Mouse (Mus musculus) kidney, embryonic 14.5 days (tissue): ENCODE results near the gene Tapbp. TPM values are rescaled to one million over a fixed set of nuclear protein-coding genes. Genes with fewer than 3 reads are reported as not detected.

ENCODE experiments used
- ATAC-seq: fragments of 200-750 bp; cut with Nextera tagmentation; 2 replicates; pipeline ENCODE4 v1.8.0; 2017; ENCODE audit warnings: moderate number of reproducible peaks, mild to moderate bottlenecking, moderate TSS enrichment, moderate library complexity; ENCODE audit not compliant: low FRiP score, low TSS enrichment
- H3K27ac ChIP-seq: fragments of 300-500 bp; sonication (generic); 2 replicates; pipeline ENCODE4 v1.5.1; 2014; ENCODE audit warnings: low read depth, mild to moderate bottlenecking, low read length, moderate library complexity, mixed read lengths
- H3K27me3 ChIP-seq: fragments of 300-500 bp; sonication (generic); 2 replicates; pipeline ENCODE4 v1.6.1; 2014; ENCODE audit warnings: mild to moderate bottlenecking, low read length; ENCODE audit not compliant: control insufficient read depth, insufficient read depth
- H3K36me3 ChIP-seq: fragments of 300-500 bp; sonication (generic); 2 replicates; pipeline ENCODE4 v1.6.1; 2014; ENCODE audit warnings: low read length, mixed read lengths; ENCODE audit not compliant: control insufficient read depth, insufficient read depth
- H3K4me1 ChIP-seq: fragments of 300-500 bp; sonication (generic); 2 replicates; pipeline ENCODE4 v1.6.1; 2014; ENCODE audit warnings: low read length, mixed read lengths; ENCODE audit not compliant: control insufficient read depth, insufficient read depth
- H3K4me2 ChIP-seq: fragments of 300-500 bp; sonication (generic); replicated peaks from 2 replicates; pipeline ENCODE4 v1.6.1; 2014; ENCODE audit warnings: low read depth, mild to moderate bottlenecking, low read length
- H3K4me3 ChIP-seq: fragments of 300-500 bp; sonication (generic); 2 replicates; pipeline ENCODE4 v1.5.1; 2014; ENCODE audit warnings: mild to moderate bottlenecking, low read length
- H3K9ac ChIP-seq: fragments of 300-500 bp; sonication (generic); 2 replicates; pipeline ENCODE4 v1.6.1; 2014; ENCODE audit warnings: low read depth, mild to moderate bottlenecking, low read length, moderate library complexity
- H3K9me3 ChIP-seq: fragments of 300-500 bp; sonication (generic); 2 replicates; pipeline ENCODE4 v1.6.1; 2016; ENCODE audit warnings: low read length; ENCODE audit not compliant: control insufficient read depth
- WGBS: fragments of 180-500 bp; shearing (Covaris S2); extraction: QIAGEN DNeasy Blood & Tissue Kit; methylation state at CpG from one replicate; pipeline ENCODE4 v1.1.7; 2014; 5-methylcytosine and 5-hydroxymethylcytosine counted together
- polyA plus RNA-seq: library from polyadenylated mRNA; unstranded; fragments of >200 nt; fragmentation: Nextera tagmentation; extraction: Ambion mirVana; gene quantifications from 2 replicates; pipeline ENCODE4 v1.2.1, GENCODE M21; 2014

The Tapbp gene
- polyA plus RNA-seq, 1 experiment from 2014 or later = 24.6 TPM

GRCm38 (mm10) chr17:33932970-33933369, 17.3 kb downstream of the Tapbp start:
- 88% methylated on average over 15 of the region's 15 CpGs for WGBS
- Histone ChIP-seq H3K27ac (no peak overlapping the region), H3K4me3 (no peak overlapping the region), H3K36me3 (peaks cover 23% of the 10 kb centered on the region), H3K9me3 (no peaks in the 10 kb centered on the region), H3K4me1 (peaks cover 12% of the 10 kb centered on the region; the same call in 1 of the 2 replicates), H3K4me2 (no peak overlapping the region), H3K27me3 (no peaks in the 10 kb centered on the region), H3K9ac (no peak overlapping the region)
- ATAC-seq = no peak

- ATAC-seq = no peak
- H3K9me3 ChIP-seq = no peaks in the 10 kb centered on the region
- H3K9ac ChIP-seq = no peak overlapping the region
- H3K27ac ChIP-seq = no peak overlapping the region
- WGBS = 86% methylated on average over 21 of the region's 21 CpGs
- H3K4me1 ChIP-seq = peaks cover 13% of the 10 kb centered on the region; the same call in 1 of the 2 replicates
- H3K4me3 ChIP-seq = no peak overlapping the region
- H3K36me3 ChIP-seq = peaks cover 23% of the 10 kb centered on the region
- no peak overlapping the region for H3K4me2 ChIP-seq
- H3K27me3 ChIP-seq = no peaks in the 10 kb centered on the region
Measured at GRCm38 (mm10) chr17:33935422-33936055, 19.8 kb downstream of the Tapbp start.

- WGBS = 90% methylated on average over 15 of the region's 15 CpGs
Measured at GRCm38 (mm10) chr17:33936993-33937392, 21.3 kb downstream of the Tapbp start.

GRCm38 (mm10) chr17:33938783-33939182, 23.1 kb downstream of the Tapbp start:
- H3K27ac ChIP-seq = no peak overlapping the region
- H3K9ac ChIP-seq = 0 out of 2 replicates have a peak overlapping the region, but pooled peaks have one; percentile 2
- peak overlapping the region; percentile 79; the same call in 1 of the 2 replicates for H3K4me3 ChIP-seq
- no peak for ATAC-seq
- H3K4me2 ChIP-seq = peak overlapping the region; percentile 80; the same call in 1 of the 2 replicates
- no peaks in the 10 kb centered on the region for H3K9me3 ChIP-seq
- 77% methylated on average over 11 of the region's 11 CpGs for WGBS
- peaks cover 15% of the 10 kb centered on the region for H3K4me1 ChIP-seq
- peaks cover 34% of the 10 kb centered on the region for H3K36me3 ChIP-seq
- H3K27me3 ChIP-seq = no peaks in the 10 kb centered on the region

More at GRCm38 (mm10) chr17:33936993-33937392, 21.3 kb downstream of the Tapbp start:
- no peaks in the 10 kb centered on the region for H3K9me3 ChIP-seq
- no peaks in the 10 kb centered on the region for H3K27me3 ChIP-seq
- no peak overlapping the region for H3K27ac ChIP-seq
- no peak for ATAC-seq
- H3K4me1 ChIP-seq = peaks cover 15% of the 10 kb centered on the region
- no peak overlapping the region for H3K4me2 ChIP-seq
- no peak overlapping the region for H3K4me3 ChIP-seq
- peaks cover 23% of the 10 kb centered on the region for H3K36me3 ChIP-seq
- no peak overlapping the region for H3K9ac ChIP-seq

- peak within 1 kb of the TSS; percentile 79 for H3K4me3 ChIP-seq
- no peak within 1 kb of the TSS for H3K27ac ChIP-seq
- peaks cover 45% of the 10 kb centered on the region for H3K36me3 ChIP-seq
- ATAC-seq = peak; percentile 85
- peaks cover 15% of the 10 kb centered on the region for H3K4me1 ChIP-seq
- WGBS = under 1% methylated on average over 36 of the region's 36 CpGs
- H3K9ac ChIP-seq = peak within 1 kb of the TSS; percentile 84
- no peaks in the 10 kb centered on the region for H3K9me3 ChIP-seq
- H3K4me2 ChIP-seq = peak within 1 kb of the TSS; percentile 91
- H3K27me3 ChIP-seq = no peaks in the 10 kb centered on the region
Measured at GRCm38 (mm10) chr17:33940206-33940805, 24.6 kb downstream of the Tapbp start, which contains the start of the genes Pfdn6 and Wdr46. Pfdn6 (minus strand) TSS chr17:33940343. Wdr46 (plus strand) TSS chr17:33940660.

GRCm38 (mm10) chr17:33940981-33941380, 25.3 kb downstream of the Tapbp start:
- Histone ChIP-seq H3K4me2 (peak overlapping the region; percentile 91), H3K4me1 (peaks cover 15% of the 10 kb centered on the region), H3K27ac (no peak overlapping the region), H3K9ac (peak overlapping the region; percentile 84), H3K36me3 (peaks cover 46% of the 10 kb centered on the region), H3K4me3 (peak overlapping the region; percentile 79), H3K27me3 (no peaks in the 10 kb centered on the region), H3K9me3 (no peaks in the 10 kb centered on the region)
- ATAC-seq = 0 out of 2 replicates have a peak, but pooled peaks have one; percentile 13
- 3% methylated on average over 26 of the region's 26 CpGs for WGBS

GRCm38 (mm10) chr17:33941381-33941780, 25.7 kb downstream of the Tapbp start:
- no peaks in the 10 kb centered on the region for H3K9me3 ChIP-seq
- peak overlapping the region; percentile 91 for H3K4me2 ChIP-seq
- H3K4me3 ChIP-seq = peak overlapping the region; percentile 79
- no peaks in the 10 kb centered on the region for H3K27me3 ChIP-seq
- ATAC-seq = no peak
- H3K36me3 ChIP-seq = peaks cover 48% of the 10 kb centered on the region
- H3K9ac ChIP-seq = peak overlapping the region; percentile 84
- 60% methylated on average over 19 of the region's 19 CpGs for WGBS
- H3K27ac ChIP-seq = no peak overlapping the region
- peaks cover 15% of the 10 kb centered on the region for H3K4me1 ChIP-seq

GRCm38 (mm10) chr17:33943454-33943853, 27.8 kb downstream of the Tapbp start:
- Histone ChIP-seq H3K27ac (no peak overlapping the region), H3K36me3 (peaks cover 47% of the 10 kb centered on the region)

More at GRCm38 (mm10) chr17:33943454-33943853, 27.8 kb downstream of the Tapbp start:
- 94% methylated on average over 15 of the region's 15 CpGs for WGBS
- H3K4me2 ChIP-seq = no peak overlapping the region
- no peaks in the 10 kb centered on the region for H3K27me3 ChIP-seq
- H3K9me3 ChIP-seq = no peaks in the 10 kb centered on the region
- ATAC-seq = no peak
- H3K9ac ChIP-seq = no peak overlapping the region
- no peak overlapping the region for H3K4me3 ChIP-seq
- peaks cover 15% of the 10 kb centered on the region for H3K4me1 ChIP-seq
